Mouse (Mus musculus) lung, embryonic 15.5 days (tissue): ENCODE measurements around the gene Tnmd. TPM values are rescaled to one million over a fixed set of nuclear protein-coding genes. Genes with fewer than 3 reads are reported as not detected.
A peak's percentile ranks its signal among the peaks of the same experiment; 100 is the strongest.

Experiments
- ATAC-seq: fragments of 200-750 bp; cut with Nextera tagmentation; 2 replicates; pipeline ENCODE4 v1.8.0; 2017; ENCODE audit warnings: moderate number of reproducible peaks, borderline replicate concordance; ENCODE audit not compliant: low FRiP score, low TSS enrichment; ENCODE audit errors: extremely low read depth
- H3K27ac ChIP-seq: fragments of 300-500 bp; sonication (generic); 2 replicates; pipeline ENCODE4 v1.5.1; 2015; ENCODE audit warnings: moderate library complexity, mild to moderate bottlenecking, inconsistent platforms
- H3K27me3 ChIP-seq: fragments of 300-500 bp; sonication (generic); 2 replicates; pipeline ENCODE4 v1.6.1; 2015; ENCODE audit warnings: inconsistent platforms
- H3K36me3 ChIP-seq: fragments of 300-500 bp; sonication (generic); 2 replicates; pipeline ENCODE4 v1.6.1; 2015; ENCODE audit warnings: inconsistent platforms
- H3K4me1 ChIP-seq: fragments of 300-500 bp; sonication (generic); 2 replicates; pipeline ENCODE4 v1.6.1; 2015; ENCODE audit warnings: inconsistent platforms
- H3K4me2 ChIP-seq: fragments of 300-500 bp; sonication (generic); 2 replicates; pipeline ENCODE4 v1.6.1; 2015; ENCODE audit warnings: inconsistent platforms, mild to moderate bottlenecking, moderate library complexity
- H3K4me3 ChIP-seq: fragments of 300-500 bp; sonication (generic); 2 replicates; pipeline ENCODE4 v1.5.1; 2015; ENCODE audit warnings: mild to moderate bottlenecking, inconsistent platforms
- H3K9ac ChIP-seq: fragments of 300-500 bp; sonication (generic); 2 replicates; pipeline ENCODE4 v1.6.1; 2015; ENCODE audit warnings: inconsistent platforms
- H3K9me3 ChIP-seq: fragments of 300-500 bp; sonication (generic); 2 replicates; pipeline ENCODE4 v1.6.1; 2016; ENCODE audit warnings: inconsistent platforms
- WGBS: fragments of 180-500 bp; shearing (Covaris S2); methylation state at CpG from one replicate; pipeline ENCODE4 v1.1.7; 2015; 5-methylcytosine and 5-hydroxymethylcytosine counted together
- polyA plus RNA-seq: library from polyadenylated mRNA; unstranded; fragments of >200 nt; fragmentation: Nextera tagmentation; extraction: Ambion mirVana; gene quantifications from 2 replicates; pipeline ENCODE4 v1.2.1, GENCODE M21; 2015

The Tnmd gene
- 1.0 and 2.2 TPM in 2 replicates for polyA plus RNA-seq

DNA sequence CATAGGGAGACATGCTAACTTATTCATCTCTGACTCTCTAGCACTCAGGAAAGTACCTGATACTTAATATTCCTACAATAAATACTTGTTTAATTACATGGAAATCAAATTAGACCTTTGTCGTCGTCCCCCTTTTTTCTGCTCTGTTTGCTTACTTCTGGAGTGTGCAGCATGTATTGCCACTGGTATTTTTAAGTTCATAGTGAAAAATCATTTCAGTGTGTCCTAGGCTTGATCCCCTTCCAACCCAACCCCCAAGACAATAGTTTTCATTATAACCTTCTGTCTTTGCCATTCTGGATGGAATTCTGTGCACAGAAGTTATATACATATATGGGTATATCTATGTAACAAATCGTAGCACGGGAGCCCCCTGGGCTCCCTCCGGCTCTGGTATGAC lies at the start of gene Tnmd:
TSS of gene Tnmd (plus strand) at position 301 of the 400 bp plus-strand sequence.
- no peak for ATAC-seq
- no peak within 1 kb of the TSS for H3K9ac ChIP-seq
- no peak within 1 kb of the TSS for H3K4me3 ChIP-seq

DNA sequence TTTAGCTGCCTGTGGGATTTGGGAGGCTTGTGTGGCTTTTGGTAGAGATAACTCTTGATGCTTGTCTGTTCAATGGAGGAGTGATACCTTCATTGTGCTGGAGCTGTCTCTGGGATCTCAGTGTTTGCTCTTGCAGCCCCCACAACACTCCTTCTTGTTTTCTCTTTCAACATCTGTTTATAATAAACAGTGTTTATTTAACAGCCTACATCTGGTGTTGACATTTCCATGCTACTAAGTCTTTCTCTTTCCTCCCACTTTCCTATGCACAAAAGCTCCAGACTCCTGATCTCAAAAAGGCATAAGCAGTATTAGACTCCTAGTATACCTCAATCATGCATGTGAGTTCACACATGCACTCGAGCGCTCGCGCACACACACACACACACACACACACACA lies 2.9 kb downstream of the Tnmd start:
- Histone ChIP-seq H3K4me1 (no peaks in the 10 kb centered on the region), H3K4me3 (no peak overlapping the region), H3K9me3 (no peaks in the 10 kb centered on the region), H3K27ac (peak overlapping the region; percentile 37; the same call in 1 of the 2 replicates), H3K36me3 (no peaks in the 10 kb centered on the region), H3K9ac (no peak overlapping the region), H3K4me2 (no peak overlapping the region), H3K27me3 (no peaks in the 10 kb centered on the region)
- 76% methylated on average over 4 of the region's 4 CpGs for WGBS
- peak; percentile 52; the same call in 1 of the 2 replicates for ATAC-seq

More for the DNA sequence above, at the start of gene Tnmd:
- H3K27me3 ChIP-seq, result no peaks in the 10 kb centered on the region
- H3K4me2 ChIP-seq, result no peak within 1 kb of the TSS
- no peaks in the 10 kb centered on the region for H3K9me3 ChIP-seq
- H3K36me3 ChIP-seq, result no peaks in the 10 kb centered on the region
- no peak within 1 kb of the TSS for H3K27ac ChIP-seq
- WGBS, result 69% methylated on average over 5 of the region's 5 CpGs
- H3K4me1 ChIP-seq, result no peaks in the 10 kb centered on the region

DNA sequence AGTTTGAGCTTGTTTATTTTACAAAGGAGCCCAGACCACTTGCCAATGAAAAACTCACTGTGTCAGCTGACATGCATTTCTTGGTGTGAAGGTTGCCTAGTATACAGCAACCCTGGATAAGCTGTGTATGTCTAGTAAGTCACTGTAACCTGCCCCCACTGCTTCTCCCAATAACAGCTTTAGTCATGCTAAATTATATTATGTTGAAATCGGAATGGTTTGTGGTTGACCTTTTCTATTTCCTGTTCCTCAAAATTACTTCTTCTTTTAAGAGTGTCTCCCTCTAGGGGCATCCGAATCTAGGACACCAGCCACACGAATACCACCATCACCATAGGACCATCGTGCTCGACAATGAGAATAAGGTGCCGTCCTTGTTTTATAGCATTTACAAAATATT lies 19.0 kb downstream of the Tnmd start:
- H3K4me1 ChIP-seq, result no peaks in the 10 kb centered on the region
- 81% methylated on average over 6 of the region's 6 CpGs for WGBS
- no peak for ATAC-seq

DNA sequence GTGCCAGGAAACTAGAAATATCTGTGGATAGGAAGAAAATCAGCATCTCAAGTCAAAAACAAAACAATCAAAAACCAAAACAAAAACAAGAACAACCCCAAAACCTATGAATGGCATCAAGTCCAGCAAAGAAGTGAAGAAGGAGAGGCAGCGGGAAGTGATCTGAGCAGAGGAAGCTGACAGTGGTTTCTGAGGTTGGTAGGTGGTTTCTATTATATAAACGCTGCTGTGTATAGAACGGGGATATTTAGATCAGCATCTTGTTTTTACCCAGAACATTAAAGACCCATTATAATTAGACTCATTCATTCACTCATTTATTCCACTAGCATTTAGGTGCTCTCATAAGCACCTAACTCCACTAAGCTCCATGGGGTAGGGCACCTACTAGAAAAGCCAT lies 36.5 kb downstream of the Tnmd start:
- H3K27ac ChIP-seq, result no peak overlapping the region
- H3K4me3 ChIP-seq, result no peak overlapping the region
- 96% methylated on average over 3 of the region's 3 CpGs for WGBS
- H3K4me2 ChIP-seq, result no peak overlapping the region
- ATAC-seq, result no peak
- H3K4me1 ChIP-seq, result no peaks in the 10 kb centered on the region
- no peaks in the 10 kb centered on the region for H3K9me3 ChIP-seq
- peaks cover 6% of the 10 kb centered on the region; the same call in 1 of the 2 replicates for H3K36me3 ChIP-seq
- no peak overlapping the region for H3K9ac ChIP-seq
- no peaks in the 10 kb centered on the region for H3K27me3 ChIP-seq

More for the DNA sequence above, 19.0 kb downstream of the Tnmd start:
- Histone ChIP-seq H3K27me3 (no peaks in the 10 kb centered on the region), H3K36me3 (no peaks in the 10 kb centered on the region), H3K4me3 (no peak overlapping the region), H3K27ac (no peak overlapping the region), H3K9ac (no peak overlapping the region), H3K9me3 (no peaks in the 10 kb centered on the region), H3K4me2 (no peak overlapping the region)

DNA sequence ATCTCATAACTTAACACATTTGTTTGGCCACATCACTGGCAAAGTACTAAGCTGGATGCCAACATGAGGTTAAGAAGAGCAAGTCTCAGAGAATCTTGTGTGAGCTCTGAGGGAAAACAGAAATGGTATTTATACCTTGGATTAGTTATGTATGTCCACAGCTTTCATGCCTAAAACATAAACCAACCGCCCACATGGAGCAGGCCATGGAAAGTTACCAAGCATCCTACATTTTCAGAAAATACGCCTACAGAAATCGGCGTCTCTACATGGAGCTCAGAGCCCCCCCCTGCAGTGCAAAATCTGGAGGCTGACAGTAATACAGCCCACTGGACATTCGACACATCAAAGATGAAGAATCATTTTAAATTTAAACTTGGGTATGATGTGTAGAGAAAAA lies 37.3 kb downstream of the Tnmd start:
- WGBS, result 82% methylated on average over 5 of the region's 5 CpGs
- no peak overlapping the region for H3K9ac ChIP-seq
- no peak for ATAC-seq
- no peaks in the 10 kb centered on the region for H3K4me1 ChIP-seq
- H3K4me2 ChIP-seq, result no peak overlapping the region
- H3K27me3 ChIP-seq, result no peaks in the 10 kb centered on the region
- H3K9me3 ChIP-seq, result no peaks in the 10 kb centered on the region
- H3K27ac ChIP-seq, result no peak overlapping the region
- H3K4me3 ChIP-seq, result no peak overlapping the region
- peaks cover 6% of the 10 kb centered on the region; the same call in 1 of the 2 replicates for H3K36me3 ChIP-seq

- Histone ChIP-seq H3K27me3 (no peaks in the 10 kb centered on the region), H3K4me1 (no peaks in the 10 kb centered on the region), H3K9me3 (no peaks in the 10 kb centered on the region), H3K4me3 (peak within 1 kb of the TSS; percentile 49), H3K4me2 (peak within 1 kb of the TSS; percentile 51), H3K9ac (peak within 1 kb of the TSS; percentile 35), H3K36me3 (peaks cover 7% of the 10 kb centered on the region; the same call in 1 of the 2 replicates), H3K27ac (no peak within 1 kb of the TSS)
- peak; percentile 91 for ATAC-seq
- WGBS, result 21% methylated on average over 33 of the region's 33 CpGs
These were observed 47.3 kb downstream of the Tnmd start, which contains the start of gene Tspan6 for GRCm38 (mm10) chrX:133898014-133898542. TSS of gene Tspan6 (minus strand) at chrX:133898429.

DNA sequence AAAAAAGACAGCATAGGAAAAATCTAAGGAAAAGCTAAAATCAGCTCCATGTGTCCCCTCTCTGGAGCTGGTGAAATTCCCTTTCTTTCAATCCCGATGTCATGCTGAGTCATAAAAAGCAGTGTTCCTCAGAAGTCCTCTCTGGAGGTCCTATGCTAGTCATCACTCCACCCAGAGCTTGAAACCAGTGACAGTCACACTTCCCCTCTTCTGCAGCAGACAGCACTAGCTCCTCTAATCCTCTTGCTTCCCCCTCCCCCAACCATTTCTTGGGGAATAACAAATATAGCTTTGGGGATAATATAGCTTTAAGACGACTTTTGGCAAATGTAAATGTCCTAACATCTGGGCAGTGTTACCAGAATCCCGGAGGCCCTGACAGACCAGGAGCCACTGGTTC lies 57.5 kb downstream of the Tnmd start, which contains the start of gene Srpx2:
TSS of gene Srpx2 (plus strand) at position 166 of the 400 bp plus-strand sequence.
- Histone ChIP-seq H3K27me3 (no peaks in the 10 kb centered on the region), H3K9me3 (no peaks in the 10 kb centered on the region), H3K36me3 (no peaks in the 10 kb centered on the region), H3K4me3 (peak within 1 kb of the TSS; percentile 20), H3K9ac (no peak within 1 kb of the TSS), H3K4me1 (no peaks in the 10 kb centered on the region), H3K27ac (peak within 1 kb of the TSS; percentile 10; the same call in 1 of the 2 replicates), H3K4me2 (peak within 1 kb of the TSS; percentile 31)
- ATAC-seq, result peak; percentile 35; the same call in 1 of the 2 replicates
- WGBS, result 28% methylated on average over 3 of the region's 3 CpGs

DNA sequence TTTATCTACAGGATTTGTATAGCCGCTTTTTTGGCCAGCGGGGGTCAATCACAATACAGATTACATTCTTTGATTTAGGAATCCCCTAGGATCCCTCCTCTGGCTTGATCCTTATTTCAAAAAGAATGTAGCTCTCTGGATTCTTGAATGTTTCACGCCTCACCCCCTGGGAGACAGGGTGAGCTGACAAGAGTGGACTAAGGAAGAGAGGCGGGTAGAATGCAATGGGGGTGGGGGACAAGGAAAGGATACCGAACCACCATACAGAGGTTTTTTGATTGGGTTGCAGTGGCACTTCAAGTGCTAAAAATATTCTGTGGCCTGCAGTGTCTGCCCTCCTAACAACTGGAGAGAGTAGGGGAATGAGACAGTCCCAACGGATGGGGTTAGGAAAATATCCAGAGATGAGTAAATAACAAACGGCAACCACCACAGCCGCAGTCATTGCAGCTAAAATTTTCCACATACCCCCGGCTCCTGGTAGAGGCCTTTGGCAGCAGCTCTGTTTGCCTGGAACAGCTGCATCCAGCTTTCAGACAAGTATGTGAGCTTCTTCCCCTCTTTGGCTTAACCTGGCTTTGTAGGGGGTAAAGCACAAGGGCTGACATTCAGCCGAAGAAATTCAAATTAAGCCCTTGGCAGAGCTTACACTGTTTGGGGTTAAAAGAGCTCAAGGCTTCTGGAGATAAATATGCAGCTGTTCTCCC lies 60.8 kb downstream of the Tnmd start:
- ATAC-seq, result peak; percentile 69; the same call in 1 of the 2 replicates
- H3K4me2 ChIP-seq, result no peak overlapping the region
- no peak overlapping the region for H3K9ac ChIP-seq
- no peaks in the 10 kb centered on the region for H3K36me3 ChIP-seq
- no peaks in the 10 kb centered on the region for H3K27me3 ChIP-seq
- no peak overlapping the region for H3K4me3 ChIP-seq
- no peaks in the 10 kb centered on the region for H3K9me3 ChIP-seq
- H3K27ac ChIP-seq, result peak overlapping the region; percentile 75
- 44% methylated on average over 10 of the region's 10 CpGs for WGBS
- no peaks in the 10 kb centered on the region for H3K4me1 ChIP-seq

DNA sequence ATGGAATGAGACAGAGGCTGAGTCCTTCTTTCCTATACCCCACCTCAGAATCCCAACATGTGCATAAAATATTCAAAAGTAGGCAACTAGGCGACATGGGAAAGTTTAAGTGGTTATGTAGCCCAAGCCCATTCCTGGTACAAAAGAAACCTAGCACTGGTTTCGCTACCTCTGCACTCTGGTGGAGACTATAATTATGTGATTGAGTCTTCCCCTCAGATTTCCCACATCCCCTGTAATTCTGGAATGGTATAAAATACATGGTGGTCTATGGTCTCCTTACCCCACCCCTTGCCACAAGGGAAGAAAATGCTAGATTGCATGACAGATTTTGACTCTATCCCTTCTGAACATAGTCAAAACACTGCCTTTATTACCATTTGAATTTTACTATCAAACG lies 62.2 kb downstream of the Tnmd start:
- H3K27ac ChIP-seq, result no peak overlapping the region
- H3K4me3 ChIP-seq, result no peak overlapping the region
- WGBS, result 84% methylated on average over 3 of the region's 3 CpGs
- H3K36me3 ChIP-seq, result no peaks in the 10 kb centered on the region
- no peak overlapping the region for H3K4me2 ChIP-seq
- H3K4me1 ChIP-seq, result no peaks in the 10 kb centered on the region
- no peak overlapping the region for H3K9ac ChIP-seq
- ATAC-seq, result no peak
- H3K9me3 ChIP-seq, result no peaks in the 10 kb centered on the region
- no peaks in the 10 kb centered on the region for H3K27me3 ChIP-seq

GRCm38 (mm10) chrX:133914219-133914618 lies 63.4 kb downstream of the Tnmd start:
- Histone ChIP-seq H3K27ac (peak overlapping the region; percentile 37), H3K27me3 (no peaks in the 10 kb centered on the region), H3K9ac (no peak overlapping the region), H3K4me3 (no peak overlapping the region), H3K9me3 (no peaks in the 10 kb centered on the region), H3K4me2 (no peak overlapping the region), H3K36me3 (no peaks in the 10 kb centered on the region), H3K4me1 (no peaks in the 10 kb centered on the region)
- WGBS, result 37% methylated on average over 7 of the region's 7 CpGs
- peak; percentile 61 for ATAC-seq
